Mouse (Mus musculus): ENCODE results near the gene Mthfd1. TPM values are rescaled to one million over a fixed set of nuclear protein-coding genes. Genes with fewer than 3 reads are reported as not detected.

Mthfd1 gene
- total and polyA plus RNA-seq, 2 experiments from 2014 or later, result 31.3 to 33.1 TPM

DNA sequence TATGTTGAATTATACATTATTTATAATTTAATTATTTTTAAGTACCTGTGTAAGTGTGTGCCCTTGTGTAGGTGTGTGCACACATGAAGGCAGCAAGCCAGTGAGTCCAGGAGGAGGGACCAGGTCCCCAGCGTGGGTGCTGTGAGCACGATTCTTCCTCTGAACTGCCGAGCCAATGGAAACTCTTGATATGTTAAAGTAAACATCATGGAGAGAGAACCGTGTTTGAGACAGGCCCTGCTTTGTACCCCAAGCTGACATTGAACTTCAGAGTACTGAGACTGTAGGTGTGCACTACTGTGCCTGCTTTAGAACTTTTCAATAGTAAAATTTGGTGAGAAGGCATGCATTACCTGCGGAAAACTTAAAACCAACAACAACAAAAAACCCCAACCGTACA lies 16.4 kb downstream of the Mthfd1 start:
- Histone ChIP-seq H3K27me3 (ENCODE audit: insufficient read depth, low read length) (no peaks in the 10 kb centered on the region), H3K4me3 (ENCODE audit: low read length) (no peak overlapping the region), H3K4me2 (ENCODE audit: low read depth, low read length) (no peak overlapping the region), H3K9ac (replicated peaks; ENCODE audit: low read length) (no peak overlapping the region), H3K36me3 (ENCODE audit: insufficient read depth, low read length) (no peaks in the 10 kb centered on the region; the same call in 1 of the 2 replicates), H3K4me1 (ENCODE audit: insufficient read depth, low read length) (no peaks in the 10 kb centered on the region), H3K9me3 (ENCODE audit: low read length) (no peaks in the 10 kb centered on the region), H3K27ac (no peak overlapping the region)
- 89% methylated on average over 6 of the region's 6 CpGs for WGBS
- no peak for TF ChIP-seq CTCF (IDR thresholded peaks at IDR 0.05; ENCODE audit: low read depth)
- no peak for DNase-seq (ENCODE audit: low spot score)
- ATAC-seq, result no peak

DNA sequence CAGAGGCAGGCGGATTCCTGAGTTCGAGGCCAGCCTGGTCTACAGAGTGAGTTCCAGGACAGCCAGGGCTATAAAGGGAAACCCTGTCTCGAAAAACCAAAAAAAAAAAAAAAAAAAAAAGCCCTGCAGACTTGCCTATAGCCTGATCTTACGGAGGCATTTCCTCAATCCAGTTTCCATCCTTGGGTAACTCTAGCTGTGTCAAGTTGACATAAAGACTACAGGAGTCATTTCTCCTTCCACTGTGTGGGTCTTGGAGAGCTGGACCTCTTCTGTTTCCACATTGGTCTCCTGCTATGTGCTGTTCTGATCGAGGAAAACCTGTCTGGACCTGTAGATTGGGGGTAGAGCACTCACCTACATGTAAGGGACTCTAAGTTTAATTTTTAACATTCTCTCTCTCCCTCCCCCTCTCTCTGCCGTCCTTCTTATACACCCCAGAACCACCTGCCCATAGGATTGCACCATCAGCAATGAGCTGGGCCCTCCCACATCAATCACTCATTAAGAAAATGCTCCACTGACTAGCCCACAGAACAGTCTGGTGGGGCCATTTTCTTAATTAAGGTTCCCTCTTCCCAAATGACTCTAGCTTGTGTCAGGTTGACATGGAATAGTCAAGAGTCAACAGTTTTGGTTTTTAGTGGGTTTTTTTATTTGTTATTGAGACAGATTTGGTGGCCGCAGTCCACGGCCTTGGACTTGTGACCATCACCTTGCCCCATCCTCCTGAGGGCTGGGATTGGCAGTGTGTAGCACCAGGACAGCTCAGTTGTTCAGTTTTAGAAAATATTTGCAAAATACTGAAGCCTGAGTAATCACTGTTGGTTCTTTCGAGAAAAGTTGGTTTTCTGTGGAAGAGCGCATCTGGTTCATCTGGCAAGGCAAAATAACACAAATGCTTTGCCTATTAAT lies 17.8 kb downstream of the Mthfd1 start:
- Histone ChIP-seq H3K27me3 (ENCODE audit: insufficient read depth, low read length) (no peaks in the 10 kb centered on the region), H3K9ac (replicated peaks; ENCODE audit: low read length) (no peak overlapping the region), H3K4me3 (ENCODE audit: low read length) (no peak overlapping the region), H3K4me1 (ENCODE audit: insufficient read depth, low read length) (no peaks in the 10 kb centered on the region), H3K36me3 (ENCODE audit: insufficient read depth, low read length) (no peaks in the 10 kb centered on the region; the same call in 1 of the 2 replicates), H3K27ac (no peak overlapping the region), H3K4me2 (ENCODE audit: low read depth, low read length) (no peak overlapping the region), H3K9me3 (ENCODE audit: low read length) (no peaks in the 10 kb centered on the region)
- ATAC-seq, result no peak
- DNase-seq (ENCODE audit: low spot score), result no peak
- TF ChIP-seq CTCF (IDR thresholded peaks at IDR 0.05; ENCODE audit: low read depth), result no peak
- 91% methylated on average over 10 of the region's 10 CpGs for WGBS

DNA sequence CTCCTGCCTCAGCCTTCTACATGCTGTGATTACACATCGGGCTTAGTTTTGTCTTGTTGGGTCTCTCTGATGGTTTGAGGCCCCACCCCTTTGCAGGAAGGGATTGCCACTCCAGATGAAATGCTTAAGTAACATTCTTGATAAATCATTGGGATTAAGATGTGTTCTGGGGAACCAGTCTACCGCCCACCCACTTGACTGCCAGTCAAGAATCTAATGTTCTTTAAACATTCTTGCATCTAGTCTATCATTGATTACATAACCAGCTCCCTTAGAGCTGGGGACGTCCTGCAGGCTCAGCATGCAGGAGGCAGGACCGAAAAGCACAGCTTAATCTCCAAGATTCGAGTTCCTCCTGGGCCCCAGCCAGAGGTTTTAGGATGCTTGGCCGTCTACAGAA lies 23.1 kb downstream of the Mthfd1 start:
- H3K27ac ChIP-seq, result no peak overlapping the region
- DNase-seq (ENCODE audit: low spot score), result no peak
- TF ChIP-seq CTCF (IDR thresholded peaks at IDR 0.05; ENCODE audit: low read depth), result no peak
- no peak overlapping the region for H3K4me2 ChIP-seq (ENCODE audit: low read depth, low read length)
- WGBS, result 76% methylated on average over 6 of the region's 6 CpGs
- no peak overlapping the region for H3K9ac ChIP-seq (replicated peaks; ENCODE audit: low read length)
- H3K27me3 ChIP-seq (ENCODE audit: insufficient read depth, low read length), result no peaks in the 10 kb centered on the region
- H3K9me3 ChIP-seq (ENCODE audit: low read length), result no peaks in the 10 kb centered on the region
- H3K4me1 ChIP-seq (ENCODE audit: insufficient read depth, low read length), result no peaks in the 10 kb centered on the region
- no peak overlapping the region for H3K4me3 ChIP-seq (ENCODE audit: low read length)
- no peak for ATAC-seq
- H3K36me3 ChIP-seq (ENCODE audit: insufficient read depth, low read length), result peaks cover 4% of the 10 kb centered on the region; the same call in 1 of the 2 replicates

DNA sequence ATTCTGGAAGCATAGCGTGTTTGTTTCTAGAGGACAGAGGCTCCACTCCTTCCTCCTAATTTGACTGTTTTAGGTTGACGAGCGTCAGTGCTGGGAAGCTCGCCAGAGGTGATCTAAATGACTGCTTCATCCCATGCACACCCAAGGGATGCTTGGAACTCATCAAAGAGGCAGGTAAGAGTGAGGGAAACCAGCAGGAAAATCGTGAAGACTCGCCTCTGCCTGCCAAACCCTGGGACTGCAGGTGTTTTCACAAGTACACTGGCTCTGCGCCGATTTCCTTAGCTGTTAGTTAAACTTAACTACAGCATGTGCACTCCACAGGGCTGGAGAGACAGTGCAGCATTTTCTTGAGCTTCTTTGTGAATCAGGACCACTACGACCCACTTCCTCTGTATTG lies 25.5 kb downstream of the Mthfd1 start:
- WGBS, result 75% methylated on average over 9 of the region's 9 CpGs
- H3K4me1 ChIP-seq (ENCODE audit: insufficient read depth, low read length), result no peaks in the 10 kb centered on the region
- no peaks in the 10 kb centered on the region for H3K9me3 ChIP-seq (ENCODE audit: low read length)
- no peak overlapping the region for H3K9ac ChIP-seq (replicated peaks; ENCODE audit: low read length)
- TF ChIP-seq CTCF (IDR thresholded peaks at IDR 0.05; ENCODE audit: low read depth), result no peak
- ATAC-seq (no peak), DNase-seq (ENCODE audit: low spot score) (peak; percentile 46)
- no peak overlapping the region for H3K27ac ChIP-seq
- H3K36me3 ChIP-seq (ENCODE audit: insufficient read depth, low read length), result peaks cover 4% of the 10 kb centered on the region; the same call in 1 of the 2 replicates
- no peak overlapping the region for H3K4me2 ChIP-seq (ENCODE audit: low read depth, low read length)
- no peak overlapping the region for H3K4me3 ChIP-seq (ENCODE audit: low read length)
- no peaks in the 10 kb centered on the region for H3K27me3 ChIP-seq (ENCODE audit: insufficient read depth, low read length)

DNA sequence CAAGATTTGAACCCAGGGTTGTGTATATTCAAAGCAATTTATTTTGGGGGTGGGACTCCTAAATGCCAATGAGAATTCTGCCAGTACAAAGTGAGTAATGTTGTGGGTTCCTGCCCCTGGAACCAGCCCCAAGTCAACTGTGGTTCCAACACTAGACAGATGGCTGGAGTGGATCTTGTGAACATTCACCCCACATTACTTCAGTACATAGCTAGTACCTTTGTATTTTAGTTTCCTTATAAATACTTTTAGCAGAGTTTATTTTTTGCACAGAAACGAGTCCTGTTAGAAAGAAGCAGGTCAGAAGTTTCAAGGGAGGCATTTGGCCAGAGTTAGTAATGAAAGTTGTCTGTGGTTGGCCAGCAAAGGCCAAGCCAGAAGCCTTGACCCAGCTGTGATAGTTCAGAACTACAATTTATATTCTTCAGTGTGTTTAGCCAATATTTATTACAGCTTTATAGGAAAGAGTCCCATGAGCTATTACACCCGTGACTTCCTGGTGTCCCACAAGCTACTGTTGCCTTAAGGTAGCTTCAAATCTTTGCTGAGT lies 26.1 kb downstream of the Mthfd1 start:
- Histone ChIP-seq H3K27me3 (ENCODE audit: insufficient read depth, low read length) (no peaks in the 10 kb centered on the region), H3K36me3 (ENCODE audit: insufficient read depth, low read length) (0 out of 2 replicates have a peak, but pooled peaks cover 4% of the 10 kb centered on the region), H3K9me3 (ENCODE audit: low read length) (no peaks in the 10 kb centered on the region), H3K4me1 (ENCODE audit: insufficient read depth, low read length) (no peaks in the 10 kb centered on the region), H3K27ac (no peak overlapping the region), H3K4me2 (ENCODE audit: low read depth, low read length) (no peak overlapping the region), H3K4me3 (ENCODE audit: low read length) (no peak overlapping the region), H3K9ac (replicated peaks; ENCODE audit: low read length) (no peak overlapping the region)
- no peak for DNase-seq (ENCODE audit: low spot score)
- no peak for TF ChIP-seq CTCF (IDR thresholded peaks at IDR 0.05; ENCODE audit: low read depth)
- no peak for ATAC-seq
- 86% methylated on average over 2 of the region's 2 CpGs for WGBS

DNA sequence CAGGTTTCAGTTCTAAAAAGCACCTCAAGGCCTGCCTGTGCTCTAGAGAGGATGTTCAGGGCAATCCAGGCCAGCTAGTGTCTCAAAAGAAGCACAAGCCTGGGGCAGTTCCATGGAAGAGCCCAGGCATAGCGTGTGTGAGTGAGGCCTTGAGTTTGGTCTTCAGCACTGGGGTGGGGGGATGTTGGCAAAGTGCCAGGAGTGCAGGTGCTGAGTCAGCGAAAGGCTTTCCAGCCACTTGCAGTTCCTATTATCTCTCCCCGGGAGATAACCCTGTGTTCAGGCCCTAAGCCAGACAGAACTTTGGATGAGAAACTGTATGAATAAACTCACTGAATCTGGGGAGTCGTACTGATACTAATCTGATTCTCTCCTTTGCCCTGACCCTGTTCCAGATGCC lies 27.0 kb downstream of the Mthfd1 start:
- TF ChIP-seq CTCF (IDR thresholded peaks at IDR 0.05; ENCODE audit: low read depth), result no peak
- WGBS, result 20% methylated on average over 4 of the region's 4 CpGs
- Histone ChIP-seq H3K27me3 (ENCODE audit: insufficient read depth, low read length) (no peaks in the 10 kb centered on the region), H3K4me1 (ENCODE audit: insufficient read depth, low read length) (no peaks in the 10 kb centered on the region), H3K9me3 (ENCODE audit: low read length) (no peaks in the 10 kb centered on the region), H3K36me3 (ENCODE audit: insufficient read depth, low read length) (0 out of 2 replicates have a peak, but pooled peaks cover 4% of the 10 kb centered on the region), H3K27ac (peak overlapping the region; percentile 26; the same call in 1 of the 2 replicates), H3K4me3 (ENCODE audit: low read length) (no peak overlapping the region), H3K9ac (replicated peaks; ENCODE audit: low read length) (no peak overlapping the region), H3K4me2 (ENCODE audit: low read depth, low read length) (no peak overlapping the region)
- peak; percentile 53 for DNase-seq (ENCODE audit: low spot score)
- peak; percentile 38; the same call in 1 of the 2 replicates for ATAC-seq
